Comparison of ENCODE assay signal across 26 mouse cellular contexts in genomic region chr17:29099076-29099475, GRCm38 (mm10). TPM values are rescaled to one million over a fixed set of nuclear protein-coding genes. Genes with fewer than 3 reads are reported as not detected.
DNase-seq lines count a peak whose midpoint lies in the region; ATAC-seq lines count a peak whose summit lies in the region.
"Had no signal": no experiment of that assay in that cellular context is flagged by ENCODE, and none has a peak within 500 bp of the region (broad histone marks: within the 10 kb centered on the region; RNA-seq: fewer than 3 reads in every experiment).

No protein-coding gene starts in this region.

- 90% methylated on average over 8 of the region's 8 CpGs for WGBS in midbrain, embryonic 11.5 days
- 81% methylated on average over 8 of the region's 8 CpGs for WGBS in midbrain, embryonic 14.5 days
- 89% methylated on average over 8 of the region's 8 CpGs for WGBS in hindbrain, embryonic 11.5 days

- DNase-seq in midbrain, embryonic 11.5 days (ENCODE audit: low spot score, missing footprints): peak; percentile 19
- no peak for DNase-seq in midbrain, embryonic 14.5 days
- DNase-seq in urinary bladder, postnatal 14 days (ENCODE audit: low spot score): peak; percentile 2
- no peak for DNase-seq in urinary bladder, postnatal 25 days (ENCODE audit: low spot score)
- DNase-seq in induced T-regulatory cell, adult 2 months (ENCODE audit: low read depth): peak; percentile 14
- DNase-seq in cerebellum, adult 18-20 months: no peak
- no peak for DNase-seq in hindbrain, embryonic 11.5 days (ENCODE audit: low spot score)
- DNase-seq: adrenal gland, postnatal 14 days; cerebellum, adult 8-10 months; cerebellum, postnatal 36 days; gastrocnemius, postnatal 14 days; heart, postnatal 36 days; kidney, postnatal 4 days; lung, adult 18-20 months; right cerebral cortex, adult 18-20 months; thymus, postnatal 25 days had no signal

- peaks cover 7% of the 10 kb centered on the region; the same call in 1 of the 2 replicates for H3K4me1 ChIP-seq in midbrain, embryonic 11.5 days (ENCODE audit: control insufficient read depth, insufficient read depth, low read length)
- H3K4me1 ChIP-seq in midbrain, embryonic 14.5 days (ENCODE audit: control insufficient read depth, insufficient read depth, low read length): peaks cover 9% of the 10 kb centered on the region
- peaks cover 10% of the 10 kb centered on the region for H3K4me1 ChIP-seq in hindbrain, embryonic 11.5 days (replicated peaks; ENCODE audit: control insufficient read depth, insufficient read depth, low read length)

- no peak overlapping the region for H3K27ac ChIP-seq in midbrain, embryonic 11.5 days (ENCODE audit: low read depth, low read length)
- no peak overlapping the region for H3K27ac ChIP-seq in midbrain, embryonic 14.5 days (replicated peaks; ENCODE audit: low read depth, low read length)
- no peak overlapping the region for H3K27ac ChIP-seq in hindbrain, embryonic 11.5 days (ENCODE audit: low read depth, low read length)
- H3K27ac ChIP-seq: heart, embryonic 15.5 days; hindbrain, embryonic 15.5 days; kidney, embryonic 15.5 days; limb, embryonic 13.5 days; liver, embryonic 12.5 days; midbrain, embryonic 15.5 days had no signal

- H3K9me3 ChIP-seq in midbrain, embryonic 11.5 days (ENCODE audit: control insufficient read depth, low read length): no peaks in the 10 kb centered on the region
- H3K9me3 ChIP-seq in midbrain, embryonic 14.5 days (ENCODE audit: control insufficient read depth, low read length): no peaks in the 10 kb centered on the region
- H3K9me3 ChIP-seq in hindbrain, embryonic 11.5 days (ENCODE audit: control insufficient read depth, low read length): 0 out of 2 replicates have a peak, but pooled peaks cover 3% of the 10 kb centered on the region
- H3K9me3 ChIP-seq: heart, embryonic 15.5 days; hindbrain, embryonic 15.5 days; kidney, embryonic 15.5 days; liver, embryonic 12.5 days; megakaryocyte, embryonic 14.5 days; midbrain, embryonic 15.5 days had no signal

- no peak overlapping the region for H3K9ac ChIP-seq in midbrain, embryonic 11.5 days (ENCODE audit: low read length)
- H3K9ac ChIP-seq in midbrain, embryonic 14.5 days (replicated peaks; ENCODE audit: low read length): no peak overlapping the region
- no peak overlapping the region for H3K9ac ChIP-seq in hindbrain, embryonic 11.5 days (ENCODE audit: low read depth, low read length)
- H3K9ac ChIP-seq: heart, embryonic 15.5 days; hindbrain, embryonic 15.5 days; kidney, embryonic 15.5 days; limb, embryonic 13.5 days; liver, embryonic 12.5 days; midbrain, embryonic 15.5 days had no signal

- ATAC-seq in midbrain, embryonic 11.5 days (ENCODE audit: low FRiP score): no peak
- no peak for ATAC-seq in midbrain, embryonic 14.5 days (ENCODE audit: low FRiP score, low TSS enrichment)
- ATAC-seq in hindbrain, embryonic 11.5 days (ENCODE audit: low FRiP score): no peak
- ATAC-seq: forebrain, embryonic 16.5 days; intestine, postnatal 0 days; liver, embryonic 12.5 days; midbrain, embryonic 15.5 days had no signal

- H3K4me2 ChIP-seq in midbrain, embryonic 11.5 days: no peak overlapping the region
- H3K4me2 ChIP-seq in midbrain, embryonic 14.5 days (ENCODE audit: low read length): no peak overlapping the region
- no peak overlapping the region for H3K4me2 ChIP-seq in hindbrain, embryonic 11.5 days (replicated peaks; ENCODE audit: low read depth, low read length)
- H3K4me2 ChIP-seq: heart, embryonic 15.5 days; hindbrain, embryonic 15.5 days; kidney, embryonic 15.5 days; limb, embryonic 13.5 days; liver, embryonic 12.5 days; midbrain, embryonic 15.5 days had no signal

- no peak overlapping the region for H3K4me3 ChIP-seq in midbrain, embryonic 11.5 days (ENCODE audit: low read depth, low read length)
- no peak overlapping the region for H3K4me3 ChIP-seq in midbrain, embryonic 14.5 days (replicated peaks; ENCODE audit: low read depth, low read length)
- H3K4me3 ChIP-seq in hindbrain, embryonic 11.5 days (ENCODE audit: low read depth, low read length): no peak overlapping the region
- H3K4me3 ChIP-seq: heart, embryonic 15.5 days; hindbrain, embryonic 15.5 days; kidney, embryonic 15.5 days; limb, embryonic 13.5 days; liver, embryonic 12.5 days; midbrain, embryonic 15.5 days had no signal

- peaks cover 11% of the 10 kb centered on the region for H3K27me3 ChIP-seq in midbrain, embryonic 11.5 days (ENCODE audit: control insufficient read depth, insufficient read depth, low read length)
- peaks cover 7% of the 10 kb centered on the region; the same call in 1 of the 2 replicates for H3K27me3 ChIP-seq in midbrain, embryonic 14.5 days (ENCODE audit: control insufficient read depth, insufficient read depth, low read length)
- H3K27me3 ChIP-seq in hindbrain, embryonic 11.5 days (ENCODE audit: control insufficient read depth, insufficient read depth, low read length): peaks cover 8% of the 10 kb centered on the region
- H3K27me3 ChIP-seq: heart, embryonic 15.5 days; hindbrain, embryonic 15.5 days; megakaryocyte, embryonic 14.5 days had no signal

- H3K36me3 ChIP-seq in midbrain, embryonic 11.5 days (ENCODE audit: control insufficient read depth, insufficient read depth, low read length): no peaks in the 10 kb centered on the region
- 0 out of 2 replicates have a peak, but pooled peaks cover 3% of the 10 kb centered on the region for H3K36me3 ChIP-seq in midbrain, embryonic 14.5 days (ENCODE audit: control insufficient read depth, insufficient read depth, low read length)
- H3K36me3 ChIP-seq in hindbrain, embryonic 11.5 days (ENCODE audit: control insufficient read depth, insufficient read depth, low read length): no peaks in the 10 kb centered on the region
- H3K36me3 ChIP-seq: limb, embryonic 13.5 days; liver, embryonic 12.5 days had no signal

RNA-seq across cellular contexts. Expression of gene Cdkn1a, which starts 8.3 kb away (rescaled TPM):
- polyA plus RNA-seq in midbrain, embryonic 11.5 days (2014; fragmentation: Nextera tagmentation; extraction: Ambion mirVana): 16.1 and 17.4 TPM in 2 replicates
- polyA plus RNA-seq in midbrain, embryonic 14.5 days (2014; fragmentation: Nextera tagmentation; extraction: Ambion mirVana): 80.8 and 109 TPM in 2 replicates
- 33.4 and 36.8 TPM in 2 replicates for polyA plus RNA-seq in hindbrain, embryonic 11.5 days (2014; fragmentation: Nextera tagmentation; extraction: Ambion mirVana)

RNA-seq across cellular contexts. Expression of gene Rab44, which starts 14.9 kb away (rescaled TPM):
- 0.22 and 0.44 TPM in 2 replicates for polyA plus RNA-seq in midbrain, embryonic 11.5 days (2014; fragmentation: Nextera tagmentation; extraction: Ambion mirVana)
- 0.20 TPM in 1 of 2 replicates, not detected in the other for polyA plus RNA-seq in midbrain, embryonic 14.5 days (2014; fragmentation: Nextera tagmentation; extraction: Ambion mirVana)
- polyA plus RNA-seq in hindbrain, embryonic 11.5 days (2014; fragmentation: Nextera tagmentation; extraction: Ambion mirVana): 0.45 TPM in 1 of 2 replicates, not detected in the other
- polyA plus RNA-seq: forebrain, embryonic 16.5 days; midbrain, embryonic 15.5 days; neural tube, embryonic 14.5 days had no signal

Comparison
In these comparisons a context has a peak if more than half of its experiments do, and no peak if none do; other contexts are left out.
1. DNase-seq: peak in midbrain, embryonic 11.5 days (single experiment), urinary bladder, postnatal 14 days (single experiment) and induced T-regulatory cell, adult 2 months (single experiment); none in midbrain, embryonic 14.5 days (single experiment), urinary bladder, postnatal 25 days (single experiment), cerebellum, adult 18-20 months (0 of 2) and hindbrain, embryonic 11.5 days (single experiment).